Mouse (Mus musculus) large intestine, adult 2 months (tissue): ENCODE results near the gene Rbp7. TPM values are rescaled to one million over a fixed set of nuclear protein-coding genes. Genes with fewer than 3 reads are reported as not detected.
"Not testable (repeated sequence)": the region's sequence is repeated elsewhere in the genome, so short reads cannot be mapped to it uniquely, and the experiment has no call there.

Experiments
- DNase-seq: peaks from one replicate; pipeline ENCODE4 v3.0.0-alpha.2; 2012; ENCODE audit warnings: low read depth, low spot score
- WGBS: fragments of 180-500 bp; shearing (Covaris S2); methylation state at CpG from one replicate; pipeline ENCODE4 v1.1.7; 2018; 5-methylcytosine and 5-hydroxymethylcytosine counted together
- polyA plus RNA-seq: library from polyadenylated mRNA; depleted of rRNA; stranded (reverse); fragments of >200 nt; gene quantifications from 2 replicates; pipeline ENCODE4 v1.2.3, GENCODE M21; 2012

Rbp7 gene
- polyA plus RNA-seq, 1 experiment, result 9.4 TPM

GRCm38 (mm10) chr4:149458526-149458925 is 3.7 kb upstream of the Rbp7 start:
- DNase-seq, result no peak
- 57% methylated on average over 5 of the region's 5 CpGs for WGBS

GRCm38 (mm10) chr4:149457831-149458430 is 3.2 kb upstream of the Rbp7 start:
- DNase-seq, result no peak
- 37% methylated on average over 6 of the region's 6 CpGs for WGBS

GRCm38 (mm10) chr4:149457163-149457562 is 2.4 kb upstream of the Rbp7 start:
- WGBS, result 89% methylated on average over 27 of the region's 27 CpGs
- not testable (repeated sequence) for DNase-seq

- DNase-seq, result no peak
- WGBS, result 43% methylated on average over 17 of the region's 17 CpGs
Measured at GRCm38 (mm10) chr4:149454263-149454662, 515 bp downstream of the Rbp7 start.

- DNase-seq, result no peak
- 78% methylated on average over 4 of the region's 4 CpGs for WGBS
Measured at GRCm38 (mm10) chr4:149453656-149454055, 1.1 kb downstream of the Rbp7 start.

GRCm38 (mm10) chr4:149450636-149451035 is 4.1 kb downstream of the Rbp7 start:
- 74% methylated on average over 3 of the region's 3 CpGs for WGBS
- no peak for DNase-seq

- no peak for DNase-seq
- WGBS, result 83% methylated on average over 1 of the region's 1 CpGs
Measured at GRCm38 (mm10) chr4:149446309-149446708, 8.5 kb downstream of the Rbp7 start.

- no peak for DNase-seq
Measured at GRCm38 (mm10) chr4:149445868-149446267, 8.9 kb downstream of the Rbp7 start.

GRCm38 (mm10) chr4:149444964-149445701 is 9.6 kb downstream of the Rbp7 start:
- WGBS, result under 1% methylated on average over 36 of the region's 36 CpGs
- DNase-seq, result peak; percentile 82

More at GRCm38 (mm10) chr4:149445868-149446267, 8.9 kb downstream of the Rbp7 start:
- WGBS, result 11% methylated on average over 11 of the region's 11 CpGs

- DNase-seq, result no peak
- WGBS, result 26% methylated on average over 1 of the region's 1 CpGs
Measured at GRCm38 (mm10) chr4:149444465-149444864, 10.3 kb downstream of the Rbp7 start.

- DNase-seq, result no peak
- 33% methylated on average over 3 of the region's 3 CpGs for WGBS
Measured at GRCm38 (mm10) chr4:149442436-149442835, 12.3 kb downstream of the Rbp7 start.

- DNase-seq, result no peak
- 75% methylated on average over 8 of the region's 8 CpGs for WGBS
Measured at GRCm38 (mm10) chr4:149440576-149440975, 14.2 kb downstream of the Rbp7 start.

- WGBS, result 90% methylated on average over 1 of the region's 1 CpGs
Measured at GRCm38 (mm10) chr4:149431887-149432286, 22.9 kb downstream of the Rbp7 start.

GRCm38 (mm10) chr4:149429592-149429991 is 25.2 kb downstream of the Rbp7 start:
- no peak for DNase-seq
- 81% methylated on average over 5 of the region's 5 CpGs for WGBS

More at GRCm38 (mm10) chr4:149431887-149432286, 22.9 kb downstream of the Rbp7 start:
- DNase-seq, result not testable (repeated sequence)

- DNase-seq, result peak; percentile 70
- under 1% methylated on average over 46 of the region's 50 CpGs for WGBS
Measured at GRCm38 (mm10) chr4:149426325-149427199, 28.2 kb downstream of the Rbp7 start, which contains the start of gene Ube4b. Gene Ube4b, minus strand, starts transcription at chr4:149426749.

- under 1% methylated on average over 35 of the region's 35 CpGs for WGBS
- DNase-seq, result no peak
Measured at GRCm38 (mm10) chr4:149425801-149426292, 28.9 kb downstream of the Rbp7 start.

- no peak for DNase-seq
- WGBS, result 5% methylated on average over 9 of the region's 9 CpGs
Measured at GRCm38 (mm10) chr4:149424755-149425154, 30.0 kb downstream of the Rbp7 start.

GRCm38 (mm10) chr4:149417854-149418365 is 36.9 kb downstream of the Rbp7 start:
- DNase-seq, result no peak
- 66% methylated on average over 5 of the region's 5 CpGs for WGBS

- WGBS, result 88% methylated on average over 2 of the region's 2 CpGs
- no peak for DNase-seq
Measured at GRCm38 (mm10) chr4:149416986-149417385, 37.8 kb downstream of the Rbp7 start.

GRCm38 (mm10) chr4:149416417-149416816 is 38.4 kb downstream of the Rbp7 start:
- 68% methylated on average over 10 of the region's 10 CpGs for WGBS

More at GRCm38 (mm10) chr4:149416417-149416816, 38.4 kb downstream of the Rbp7 start:
- no peak for DNase-seq
